Mouse (Mus musculus) CH12F3 (cell line): ENCODE data around the gene Dcun1d3.

Experiments used
- in situ Hi-C: fragments of 300-500 bp; cut with MboI; formaldehyde crosslinking; loops from 2 replicates; pipeline ENCODE4 v1.14.3; 2020; ENCODE audit warnings: low sequenced_read_pairs

Dcun1d3 gene

GRCm38 (mm10) chr7:119895639-119896512, at the start of gene Dcun1d3, which contains the start of gene Lyrm1:
Gene Dcun1d3 (minus strand): TSS chr7:119896298.
Gene Lyrm1 (plus strand): TSS chr7:119895861.
- in situ Hi-C loops: no loop called here

- in situ Hi-C loops: no loop called here
These were observed 45.5 kb upstream of the Dcun1d3 start for GRCm38 (mm10) chr7:119941569-119941968.

DNA sequence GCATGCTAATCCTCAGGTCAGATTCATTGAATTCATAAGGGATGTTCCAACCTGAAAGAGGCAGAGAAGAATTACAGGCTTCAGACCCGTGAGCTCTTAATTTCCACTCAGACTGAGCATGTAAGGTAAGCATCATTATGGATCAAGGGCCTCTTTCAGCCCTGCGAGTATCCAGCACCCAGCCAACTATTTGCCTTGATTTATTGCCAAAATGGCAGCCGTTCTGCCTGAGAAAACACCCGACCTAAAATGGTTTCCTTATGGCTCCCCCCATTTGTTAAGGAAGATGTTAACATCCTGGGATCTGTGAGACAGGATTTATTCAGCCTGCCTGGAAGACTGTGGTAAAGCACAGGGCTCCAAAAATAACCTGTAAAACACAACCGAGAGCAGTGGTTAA, 40.9 kb upstream of the Dcun1d3 start:
- in situ Hi-C loops: no loop called here

GRCm38 (mm10) chr7:119936321-119936720, 40.2 kb upstream of the Dcun1d3 start:
- in situ Hi-C loops: no loop called here

GRCm38 (mm10) chr7:119928783-119929440, 32.8 kb upstream of the Dcun1d3 start:
- in situ Hi-C loops: no loop called here

- in situ Hi-C loops: no loop called here
These were observed 25.0 kb upstream of the Dcun1d3 start for GRCm38 (mm10) chr7:119921054-119921453.

GRCm38 (mm10) chr7:119920457-119920856, 24.4 kb upstream of the Dcun1d3 start:
- in situ Hi-C loops: no loop called here

DNA sequence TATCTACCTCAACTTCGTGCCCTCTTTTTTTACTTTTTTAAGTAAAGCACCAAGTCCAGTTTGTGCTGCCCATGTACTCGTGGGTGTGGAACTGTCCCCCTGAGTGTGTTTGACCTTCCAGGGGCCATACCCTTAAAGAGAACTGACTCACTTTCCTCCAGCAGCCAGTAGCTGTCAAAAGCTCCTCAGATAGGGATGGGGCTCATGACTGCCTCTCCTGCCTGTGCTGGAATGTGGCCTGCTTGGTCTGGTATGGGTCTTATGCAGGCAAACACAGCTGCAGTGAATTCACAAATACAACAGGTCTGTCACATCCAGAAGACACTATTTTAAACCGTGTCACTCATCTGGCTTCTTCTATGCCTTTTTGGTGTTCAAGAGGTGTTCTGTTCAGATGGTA, 15.6 kb upstream of the Dcun1d3 start:
- in situ Hi-C loops: no loop called here

- in situ Hi-C loops: no loop called here
These were observed 10.6 kb upstream of the Dcun1d3 start for GRCm38 (mm10) chr7:119906523-119907215.

GRCm38 (mm10) chr7:119899386-119900057, 3.4 kb upstream of the Dcun1d3 start:
- in situ Hi-C loops: no loop called here

DNA sequence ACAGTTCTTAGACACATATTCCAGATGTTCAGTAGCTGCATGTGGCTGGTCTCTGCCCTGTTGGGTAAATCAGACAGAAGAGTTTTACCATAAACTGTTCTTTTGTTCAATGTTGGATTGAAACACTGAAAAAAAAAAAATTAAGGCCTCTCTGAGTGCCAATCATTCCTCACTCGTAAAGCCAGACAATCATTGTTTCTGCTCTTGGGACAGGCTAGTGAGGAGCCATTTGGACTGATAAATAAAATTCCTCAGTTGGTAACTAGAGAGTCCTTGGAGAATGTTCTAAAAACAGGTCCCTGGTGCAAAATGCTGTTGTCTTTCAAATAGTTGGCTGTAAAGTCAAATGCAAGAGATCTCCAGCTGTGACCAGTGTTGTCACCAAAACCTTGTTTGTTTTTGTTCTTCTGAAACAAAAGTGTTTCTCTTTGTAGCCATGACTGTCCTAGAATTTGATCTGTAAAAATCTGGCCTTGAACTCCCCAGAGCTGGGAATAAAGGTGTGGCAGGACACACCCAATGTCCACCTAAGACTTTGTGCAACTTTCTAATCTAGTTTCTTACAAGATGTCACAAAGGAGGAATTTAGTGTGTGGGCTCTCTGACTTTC, 2.3 kb upstream of the Dcun1d3 start:
- in situ Hi-C loops: no loop called here

DNA sequence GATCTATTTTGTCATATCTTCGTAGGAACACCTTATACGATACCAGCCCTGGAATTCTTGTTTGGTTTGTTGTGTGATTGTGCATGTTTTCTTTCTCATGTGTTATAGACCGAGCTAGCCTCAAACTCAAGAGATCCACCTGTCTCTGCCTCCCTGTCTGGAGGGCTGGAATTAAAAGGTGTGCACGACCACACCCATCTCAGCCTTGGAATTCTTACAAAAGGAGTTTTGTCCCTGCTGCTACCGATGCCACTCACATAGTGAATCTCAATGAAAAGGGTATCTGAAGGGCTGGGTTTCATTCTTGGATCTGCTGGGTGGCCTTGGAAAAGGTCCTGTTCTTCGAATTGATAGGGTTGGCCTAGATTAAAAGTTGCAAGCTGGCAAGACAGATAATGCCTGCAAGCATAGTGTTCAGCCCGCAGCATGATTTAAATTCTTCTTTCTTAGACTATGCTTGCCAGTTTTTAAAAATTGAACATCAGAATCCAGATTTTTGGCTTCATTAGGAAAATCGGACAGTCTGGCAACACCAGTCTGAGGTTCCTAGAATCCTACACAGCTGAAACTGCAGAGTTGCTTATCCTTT, 1.5 kb upstream of the Dcun1d3 start:
- in situ Hi-C loops: no loop called here

DNA sequence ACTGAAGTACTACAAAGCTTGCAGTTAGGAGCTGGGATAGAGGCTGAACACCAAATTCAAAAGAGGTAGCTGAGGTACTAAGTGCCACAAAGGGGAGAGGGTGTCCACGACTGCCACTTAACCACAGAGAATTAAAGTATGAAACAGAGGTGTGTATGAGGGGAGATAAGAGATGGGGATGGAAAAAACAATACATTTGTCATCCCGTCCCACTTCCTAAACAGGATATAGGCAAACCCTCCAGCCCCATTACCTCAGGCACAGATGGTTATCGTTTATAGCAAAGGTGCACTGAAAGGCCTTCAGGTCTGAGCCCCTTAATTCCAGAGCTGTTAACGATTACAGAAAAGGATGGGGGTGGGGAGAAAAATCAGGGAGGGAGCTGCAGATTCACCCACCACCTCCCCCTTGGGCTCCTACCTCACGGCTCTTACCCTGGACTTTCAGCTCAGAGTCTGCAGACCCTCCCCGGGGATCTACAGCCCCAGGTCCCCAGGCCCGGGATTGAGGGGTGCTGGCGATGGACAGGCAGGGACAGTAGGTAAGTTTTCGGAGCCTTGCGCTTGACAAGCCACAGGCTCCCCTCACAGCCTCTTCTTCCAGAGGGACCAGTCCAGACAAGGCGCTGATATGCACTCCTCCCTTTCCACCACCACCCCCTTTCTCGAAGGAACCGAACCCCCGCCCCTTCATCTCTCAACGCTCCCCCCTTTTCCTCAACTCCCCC, 1.1 kb downstream of the Dcun1d3 start:
- in situ Hi-C loops: no loop called here

DNA sequence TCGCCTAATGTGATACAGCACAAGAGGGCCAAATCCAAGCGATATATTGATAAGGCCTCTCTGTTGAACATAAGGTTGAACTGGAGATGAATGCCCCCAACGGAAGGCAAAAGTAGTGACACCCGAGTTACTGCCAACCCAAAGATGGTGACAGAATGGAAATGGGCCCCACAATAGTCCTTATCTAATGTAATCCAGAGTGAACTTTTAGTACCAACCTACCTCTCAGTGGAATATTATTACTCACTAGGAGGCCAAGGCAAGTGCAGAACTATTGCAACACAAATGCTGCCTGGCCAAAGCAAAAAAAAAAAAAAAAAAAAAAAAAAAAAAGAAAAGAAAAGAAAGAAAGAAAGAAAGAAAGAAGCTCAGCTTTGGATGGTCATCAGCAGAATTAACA, 3.4 kb downstream of the Dcun1d3 start:
- in situ Hi-C loops: no loop called here

GRCm38 (mm10) chr7:119892198-119892597, 3.9 kb downstream of the Dcun1d3 start:
- in situ Hi-C loops: no loop called here

DNA sequence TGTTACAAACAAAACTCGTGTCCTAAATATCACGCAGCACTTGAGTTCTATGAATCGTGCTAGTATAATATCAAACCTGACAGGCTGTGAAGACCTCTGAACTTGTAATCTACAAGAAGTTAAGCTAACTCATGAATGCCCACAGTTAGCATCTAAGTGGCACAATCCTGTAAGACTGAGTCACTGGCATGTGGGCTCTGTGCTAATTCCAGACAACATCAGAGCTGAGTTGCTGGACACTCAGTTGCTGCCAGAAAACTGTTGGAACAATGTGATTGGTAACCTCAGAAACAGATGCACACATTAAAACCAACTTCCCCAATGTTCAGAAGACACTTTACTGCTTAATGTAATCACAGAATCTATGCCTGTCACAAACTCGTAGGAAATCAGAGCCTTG, 8.2 kb downstream of the Dcun1d3 start:
- in situ Hi-C loops: no loop called here

- in situ Hi-C loops: no loop called here
These were observed 14.9 kb downstream of the Dcun1d3 start for GRCm38 (mm10) chr7:119881229-119881628.

GRCm38 (mm10) chr7:119880345-119880744, 15.8 kb downstream of the Dcun1d3 start:
- in situ Hi-C loops: no loop called here

- in situ Hi-C loops: no loop called here
These were observed 16.9 kb downstream of the Dcun1d3 start for GRCm38 (mm10) chr7:119879171-119879570.
